Mouse (Mus musculus): ENCODE measurements around the gene Ptn.

The Ptn gene

DNA sequence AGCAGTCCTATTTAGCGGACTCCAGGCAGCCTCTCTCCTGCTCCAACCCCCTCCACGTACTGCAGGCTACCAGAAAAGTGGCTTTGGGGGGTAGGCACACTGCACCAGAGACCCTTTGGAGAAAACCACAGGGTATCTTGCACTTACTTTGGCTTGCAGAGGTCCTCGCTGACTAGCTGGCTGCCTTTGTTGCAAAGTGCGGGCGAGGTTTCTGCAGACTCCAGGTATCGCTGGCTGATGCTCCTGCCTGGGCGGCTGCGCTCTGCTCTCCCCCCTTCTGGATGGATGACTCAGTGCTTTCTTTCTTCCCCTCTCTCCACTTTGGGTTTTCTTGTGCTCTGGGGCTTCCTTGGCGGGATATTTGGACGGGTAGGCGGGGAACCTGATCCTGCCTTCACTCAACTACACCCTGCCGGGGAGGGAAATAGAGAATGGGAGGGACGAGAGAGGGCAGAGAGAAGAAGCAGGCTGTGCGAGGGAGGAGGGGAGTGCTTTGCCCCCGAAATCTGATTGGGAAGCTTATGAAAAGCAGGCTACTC, at the start of gene Ptn:
Gene Ptn (minus strand): TSS at position 474 of the 539 bp plus-strand sequence.
- DNase-seq (ENCODE audit: low read depth, low spot score), result peak; percentile 87

DNA sequence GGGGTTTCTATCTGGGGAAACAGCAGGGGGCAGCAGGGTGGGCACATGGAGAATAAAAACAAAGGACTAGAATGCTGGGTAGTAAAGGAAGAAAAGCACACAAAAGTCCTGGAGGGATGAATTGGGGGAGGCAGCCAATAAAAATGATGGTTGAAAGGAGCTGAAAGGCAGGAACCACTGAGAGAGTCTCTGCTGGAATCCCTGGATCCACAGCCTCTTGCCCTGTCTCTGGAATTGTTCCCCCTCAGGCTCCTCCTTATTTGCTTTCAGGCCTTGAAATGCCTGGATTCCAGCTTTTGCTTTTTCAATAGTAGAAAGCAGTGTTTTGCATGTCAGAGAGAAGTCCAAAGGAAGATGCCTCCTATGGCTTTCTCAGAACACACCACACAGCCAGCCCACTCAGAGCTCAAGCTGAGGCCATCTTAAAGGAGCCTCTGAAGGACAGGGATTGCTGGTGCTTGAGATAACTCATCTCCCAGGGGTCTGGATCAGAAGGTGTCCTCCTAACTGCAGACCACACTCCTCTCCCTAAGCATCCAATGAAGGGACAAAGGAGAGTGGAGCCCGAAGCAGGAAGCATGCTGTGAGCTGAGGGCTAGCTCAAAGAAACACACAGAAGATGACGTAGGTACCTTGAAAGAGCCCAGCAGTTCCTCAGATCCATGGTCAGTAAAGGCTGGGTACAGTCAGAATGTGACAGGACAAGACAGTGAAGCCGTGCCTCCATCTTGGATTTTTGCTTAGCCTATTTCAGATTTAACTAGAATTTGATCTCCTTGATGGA, 48.4 kb upstream of the Ptn start:
- DNase-seq (ENCODE audit: low read depth, low spot score), result no peak

DNA sequence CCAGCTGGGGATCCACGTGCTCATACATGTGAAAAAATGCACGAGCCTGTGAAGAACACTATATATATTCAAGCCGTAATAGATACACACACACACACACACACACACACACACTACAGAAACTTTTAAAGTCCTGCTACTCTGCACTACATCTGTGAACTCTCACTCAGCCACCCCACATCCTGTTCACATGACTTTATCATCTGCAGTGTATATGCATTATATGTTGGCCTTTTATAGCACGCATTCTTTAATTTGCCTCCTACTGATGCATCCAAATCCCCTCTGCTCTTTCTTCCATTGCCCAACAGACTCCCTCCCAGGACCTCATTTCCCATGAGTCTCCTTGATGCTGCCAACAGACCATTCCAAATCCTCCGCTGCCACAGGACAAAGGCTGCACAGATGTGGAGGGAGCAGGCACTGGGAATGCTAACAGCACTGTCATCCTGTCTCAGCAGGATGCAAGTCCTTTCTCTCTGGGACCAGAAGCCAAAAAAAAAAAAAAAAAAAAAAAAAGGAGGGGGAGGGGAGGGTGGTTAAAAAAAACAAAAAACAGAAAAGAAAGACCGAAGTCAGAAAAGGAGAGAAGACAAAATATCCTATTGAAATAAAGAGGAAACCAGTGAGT, 47.7 kb upstream of the Ptn start:
- DNase-seq (ENCODE audit: low read depth, low spot score), result no peak

DNA sequence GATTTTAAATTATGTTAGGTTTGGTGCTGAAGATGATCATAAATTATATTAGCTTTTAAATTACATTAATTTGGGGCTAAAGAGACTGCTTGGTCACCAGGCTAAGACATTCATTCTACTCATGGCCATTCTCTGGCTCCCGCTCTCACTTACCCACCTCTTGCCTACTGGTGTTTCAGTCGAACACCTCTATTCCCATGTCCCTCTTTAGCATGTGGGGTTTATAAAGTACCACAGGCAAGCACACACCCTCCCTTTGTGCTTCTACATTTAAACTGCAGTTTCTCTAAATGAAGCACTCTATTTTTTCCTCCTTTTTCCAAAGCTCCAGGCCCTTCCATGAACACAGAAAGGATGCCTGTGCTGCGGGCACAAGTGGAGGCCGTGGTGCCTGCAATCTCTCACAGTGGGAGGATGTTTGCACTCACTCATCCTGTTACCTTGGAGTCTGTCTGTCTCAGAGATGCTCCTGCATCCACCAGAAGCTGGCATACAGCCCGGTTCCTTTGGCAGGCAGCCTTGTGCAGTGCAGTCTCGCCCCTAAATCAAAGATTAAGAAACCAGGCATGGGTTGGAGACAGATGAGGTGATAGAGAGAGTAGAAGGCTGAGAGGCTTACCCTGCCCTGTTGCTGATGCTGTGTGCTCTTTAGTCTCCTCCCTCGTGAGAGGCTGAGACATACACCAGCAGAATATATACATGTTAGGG, 40.6 kb upstream of the Ptn start:
- DNase-seq (ENCODE audit: low read depth, low spot score), result peak; percentile 90

DNA sequence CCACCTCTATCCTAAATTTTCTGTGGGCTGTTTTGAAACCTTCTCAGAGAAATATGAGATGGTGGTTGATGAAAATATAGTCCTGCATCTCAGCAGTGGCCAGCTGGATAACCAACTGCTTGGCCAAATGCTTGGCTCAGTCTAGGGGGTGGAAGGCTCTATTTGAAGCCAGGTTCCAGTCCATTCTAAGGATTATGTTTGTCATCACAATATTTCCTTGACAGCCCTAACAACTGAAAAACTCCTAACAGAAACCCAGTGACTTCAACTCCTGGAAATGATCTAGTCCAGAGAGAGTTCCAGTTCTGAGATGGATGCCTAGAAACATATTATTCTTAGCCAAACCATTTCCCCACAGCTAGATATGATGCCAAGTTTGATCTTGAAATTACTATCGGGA, 35.3 kb upstream of the Ptn start:
- DNase-seq (ENCODE audit: low read depth, low spot score), result no peak

GRCm38 (mm10) chr6:36844258-36844657, 34.2 kb upstream of the Ptn start:
- peak; percentile 52 for DNase-seq (ENCODE audit: low read depth, low spot score)

DNA sequence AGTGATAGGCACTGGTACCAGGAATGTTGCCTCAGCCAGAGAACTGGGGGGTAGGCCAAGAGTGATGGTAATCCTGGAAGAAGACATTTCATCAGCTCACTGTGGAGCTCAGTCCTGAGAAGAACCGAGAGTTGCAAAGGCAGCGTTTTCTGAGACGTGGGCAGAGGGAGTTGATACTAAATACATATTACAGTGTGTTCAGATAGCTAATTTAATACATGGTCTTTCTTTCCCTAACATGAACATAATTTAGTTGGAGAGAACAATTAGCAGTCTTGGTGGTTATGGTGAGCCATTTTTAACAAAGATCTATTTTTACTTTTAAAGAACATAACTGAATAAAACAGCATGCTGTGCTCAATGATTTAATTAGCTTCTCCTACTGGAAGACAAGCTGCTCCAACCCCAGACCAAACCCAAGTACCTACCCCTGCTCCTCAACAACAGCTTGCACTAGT, 33.0 kb upstream of the Ptn start:
- DNase-seq (ENCODE audit: low read depth, low spot score), result peak; percentile 82

- no peak for DNase-seq (ENCODE audit: low read depth, low spot score)
These were observed 32.3 kb upstream of the Ptn start for GRCm38 (mm10) chr6:36842101-36842922.

GRCm38 (mm10) chr6:36841701-36842100, 31.7 kb upstream of the Ptn start:
- no peak for DNase-seq (ENCODE audit: low read depth, low spot score)

DNA sequence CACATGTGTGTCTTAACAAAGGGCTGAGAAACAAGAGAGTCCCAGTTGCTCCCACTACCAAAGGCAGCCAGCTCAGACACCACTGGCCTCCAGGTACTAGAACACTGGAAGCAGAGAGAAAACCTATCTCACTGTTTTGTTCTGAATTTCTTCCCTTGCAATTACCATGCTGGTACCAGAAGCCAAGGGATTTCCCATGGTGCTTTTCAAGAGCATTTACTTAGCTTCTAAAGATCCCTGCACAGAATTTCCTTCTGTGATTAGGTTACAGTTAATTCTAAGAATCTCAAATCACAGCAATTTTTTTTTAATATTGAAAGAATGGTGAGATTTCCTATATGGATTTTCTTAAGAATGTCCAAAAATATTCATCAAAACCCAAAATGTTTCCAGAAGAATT, 31.2 kb upstream of the Ptn start:
- no peak for DNase-seq (ENCODE audit: low read depth, low spot score)

DNA sequence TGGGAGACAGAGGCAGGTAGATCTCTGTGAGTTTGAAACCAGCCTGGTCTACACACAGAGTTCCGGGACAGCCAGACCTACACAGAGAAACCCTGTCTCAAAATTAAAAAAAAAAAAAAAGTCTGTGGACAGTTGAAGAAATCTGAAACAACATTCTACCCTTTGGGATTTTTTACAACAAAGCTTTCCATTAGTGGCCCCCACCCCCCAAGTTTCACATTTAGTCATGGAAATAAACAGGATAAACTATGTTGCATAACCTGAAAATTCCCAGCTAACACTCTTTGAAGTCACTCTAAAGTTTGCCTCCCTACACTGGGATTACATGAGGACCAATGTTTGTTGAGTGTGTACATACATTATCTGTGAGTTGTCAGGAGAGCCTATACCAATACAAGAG, 28.7 kb upstream of the Ptn start:
- no peak for DNase-seq (ENCODE audit: low read depth, low spot score)

- DNase-seq (ENCODE audit: low read depth, low spot score), result no peak
These were observed 25.3 kb upstream of the Ptn start for GRCm38 (mm10) chr6:36835351-36835750.

GRCm38 (mm10) chr6:36834695-36835265, 24.8 kb upstream of the Ptn start:
- no peak for DNase-seq (ENCODE audit: low read depth, low spot score)

GRCm38 (mm10) chr6:36832681-36833080, 22.7 kb upstream of the Ptn start:
- DNase-seq (ENCODE audit: low read depth, low spot score), result no peak

DNA sequence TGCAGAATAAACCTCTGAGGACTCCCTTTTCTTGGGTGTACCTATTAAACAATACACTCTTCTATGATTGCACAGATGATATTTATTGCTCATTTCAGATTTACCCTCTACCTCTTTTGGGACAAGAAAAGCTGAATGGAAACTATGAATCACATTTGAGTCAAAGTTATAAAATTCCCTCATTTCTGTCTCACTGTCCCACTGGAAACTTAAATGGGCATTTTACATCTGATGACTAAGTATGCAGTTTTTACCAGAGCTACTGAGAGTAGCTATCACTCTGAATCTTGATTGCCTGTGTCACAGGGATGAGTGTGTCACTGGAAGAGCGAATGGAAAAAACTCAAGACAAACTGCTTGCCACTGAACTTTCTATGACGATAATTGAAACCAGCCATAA, 22.2 kb upstream of the Ptn start:
- DNase-seq (ENCODE audit: low read depth, low spot score), result no peak

DNA sequence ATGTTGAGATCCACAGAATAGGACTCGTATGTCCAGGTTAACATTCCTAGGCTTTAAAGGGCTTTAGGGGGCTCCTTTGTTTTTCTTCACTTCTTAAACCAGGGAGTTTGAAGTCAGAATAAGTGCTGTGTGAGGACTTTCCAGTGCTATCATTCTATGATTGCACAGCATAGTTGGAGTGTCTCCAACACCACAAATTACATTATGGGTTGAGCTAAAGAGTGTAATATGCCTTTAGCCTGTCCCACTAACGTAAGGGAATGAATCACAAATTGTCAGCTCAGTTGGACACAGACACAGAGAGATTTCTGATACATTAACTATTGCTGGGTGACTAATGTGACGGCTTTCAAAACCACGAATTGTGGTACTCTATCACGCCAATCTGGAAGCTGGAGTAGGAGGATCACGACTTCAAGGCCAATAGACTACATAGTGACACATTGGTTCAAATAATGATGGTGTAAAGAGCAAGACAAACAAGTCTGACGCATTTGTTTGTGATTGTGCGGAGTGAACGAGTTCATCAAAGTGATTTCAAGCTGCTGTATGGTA, 20.4 kb upstream of the Ptn start:
- DNase-seq (ENCODE audit: low read depth, low spot score), result no peak

DNA sequence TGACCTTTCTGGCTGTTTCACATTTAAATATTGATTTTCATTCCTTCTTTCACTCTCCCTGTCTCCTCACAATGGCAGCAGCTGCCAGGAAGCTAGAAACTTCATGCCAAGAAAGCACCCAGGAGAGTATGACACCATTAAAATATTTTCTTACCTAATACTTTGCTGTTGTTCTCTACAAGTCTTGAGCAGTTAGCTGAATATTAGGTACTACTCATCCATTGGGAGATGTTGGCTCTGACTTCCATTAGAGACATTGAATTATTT, 9.7 kb upstream of the Ptn start:
- no peak for DNase-seq (ENCODE audit: low read depth, low spot score)

- DNase-seq (ENCODE audit: low read depth, low spot score), result peak; percentile 53
These were observed 9.2 kb upstream of the Ptn start for GRCm38 (mm10) chr6:36819019-36819783.

DNA sequence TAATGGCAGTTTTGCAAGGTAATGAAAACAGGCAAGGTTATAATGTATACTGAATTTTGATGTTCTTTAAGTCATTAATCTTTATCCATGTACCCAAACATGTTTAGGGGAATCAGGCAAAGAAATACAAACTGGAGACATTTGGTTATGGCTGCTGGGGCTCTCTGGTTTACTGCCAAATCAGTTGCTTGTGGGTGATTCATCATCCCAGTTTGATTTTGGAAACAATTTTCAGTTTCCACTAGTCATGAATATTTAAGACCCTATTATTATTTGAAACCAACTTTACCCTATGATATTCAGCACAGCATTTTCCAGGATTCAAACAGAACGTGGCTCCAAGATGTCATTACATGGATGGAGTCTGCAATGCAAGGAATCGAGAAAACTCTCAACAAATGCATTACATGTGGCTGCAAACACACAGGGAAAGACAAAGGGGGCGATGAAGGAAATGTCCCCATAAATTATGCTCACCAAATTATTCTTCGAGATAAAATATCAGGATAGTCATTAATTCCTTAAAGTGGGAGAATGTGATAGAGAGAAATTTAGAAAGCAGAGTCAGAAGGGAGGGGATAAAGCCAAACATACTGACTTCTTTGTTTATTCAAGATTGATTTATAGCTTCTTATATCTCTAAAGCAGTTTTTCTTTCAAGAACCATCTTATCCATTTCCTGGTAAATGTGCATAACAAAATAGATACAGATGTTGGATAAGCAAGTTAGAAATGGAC, 8.4 kb upstream of the Ptn start:
- peak; percentile 45 for DNase-seq (ENCODE audit: low read depth, low spot score)

DNA sequence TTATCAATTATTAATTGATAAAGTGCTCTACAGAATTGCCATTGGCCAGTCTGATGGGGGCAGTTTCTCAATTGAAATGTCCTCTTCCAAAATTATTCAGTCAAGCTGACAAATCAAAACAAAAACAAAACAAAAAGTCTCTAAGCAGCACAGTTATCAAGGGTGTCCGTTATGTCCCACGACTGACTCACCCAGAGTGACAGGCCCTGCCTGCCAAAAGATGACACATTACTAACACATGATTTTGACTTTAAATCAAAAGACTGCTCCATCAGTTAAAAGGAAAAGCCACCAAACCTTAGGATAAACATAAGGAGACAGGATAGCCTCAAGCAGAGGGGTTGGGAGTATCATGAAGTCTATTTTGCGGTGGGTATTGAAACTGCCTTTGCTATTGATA, 6.6 kb upstream of the Ptn start:
- no peak for DNase-seq (ENCODE audit: low read depth, low spot score)

Measured in telencephalon, adult 2 months (tissue).